Mouse (Mus musculus): ENCODE results near the gene Oxld1.

DNA sequence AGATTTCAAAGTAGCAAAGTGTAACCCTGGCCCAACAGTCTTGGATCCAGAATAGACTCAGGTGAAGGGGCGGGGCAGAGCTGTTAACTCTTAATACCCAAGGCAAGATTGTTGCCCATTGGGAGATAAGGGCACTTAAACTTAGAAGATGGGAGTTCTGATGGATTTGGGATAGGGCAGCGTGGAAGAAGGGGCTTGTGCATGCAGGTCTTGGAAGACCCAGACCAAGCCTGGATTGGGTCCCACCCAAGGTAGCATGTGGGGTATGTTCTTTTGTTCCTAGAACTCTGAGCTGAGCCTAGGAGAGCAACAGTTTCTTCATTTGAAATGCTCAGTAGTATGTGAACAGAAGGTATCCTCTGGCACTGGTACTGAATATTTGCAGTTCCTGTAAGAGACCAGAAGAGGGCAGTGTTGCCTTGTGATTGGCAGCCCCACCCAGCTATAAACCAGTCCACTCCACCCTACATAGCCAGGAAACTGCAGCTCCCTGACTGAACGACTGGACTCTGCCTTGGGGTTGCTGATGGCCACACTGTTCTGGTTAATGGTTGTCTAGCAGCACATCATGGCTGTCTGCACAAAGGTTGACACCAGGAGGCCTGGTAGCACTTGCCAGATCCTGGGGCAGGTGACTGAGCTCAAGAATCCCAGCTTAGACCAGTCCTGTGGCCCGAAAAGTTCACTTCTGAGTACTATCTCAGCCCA, 31.3 kb upstream of the Oxld1 start:
- no peak for TF ChIP-seq EP300 (IDR thresholded peaks at IDR 0.05; ENCODE audit: low read depth)
- TF ChIP-seq CTCF (IDR thresholded peaks at IDR 0.05; ENCODE audit: low read depth): peak; percentile 98
